Mouse (Mus musculus) hindbrain, embryonic 15.5 days (tissue): ENCODE measurements at regions not wholly inside any gene's neighbourhood (a gene's known extent, or its start where the extent isn't known, plus 50 kb on each side); places are given as distances from the start of the nearest gene placed in this dataset.

Source experiments
- ATAC-seq: fragments of 200-750 bp; cut with Nextera tagmentation; 2 replicates; pipeline ENCODE4 v1.8.0; 2017; ENCODE audit warnings: low read depth, moderate number of reproducible peaks, moderate TSS enrichment; ENCODE audit not compliant: low FRiP score
- H3K27ac ChIP-seq: fragments of 300-500 bp; sonication (generic); replicated peaks from 2 replicates; pipeline ENCODE4 v1.5.1; 2015; ENCODE audit warnings: mild to moderate bottlenecking, inconsistent platforms
- H3K27me3 ChIP-seq: fragments of 300-500 bp; sonication (generic); 2 replicates; pipeline ENCODE4 v1.6.1; 2015; ENCODE audit warnings: control low read depth, inconsistent platforms
- H3K36me3 ChIP-seq: fragments of 300-500 bp; sonication (generic); 2 replicates; pipeline ENCODE4 v1.6.1; 2015; ENCODE audit warnings: control low read depth, inconsistent platforms
- H3K4me1 ChIP-seq: fragments of 300-500 bp; sonication (generic); replicated peaks from 2 replicates; pipeline ENCODE4 v1.6.1; 2015; ENCODE audit warnings: control low read depth, inconsistent platforms
- H3K4me2 ChIP-seq: fragments of 300-500 bp; sonication (generic); 2 replicates; pipeline ENCODE4 v1.6.1; 2015; ENCODE audit warnings: moderate library complexity, mild to moderate bottlenecking, inconsistent platforms
- H3K4me3 ChIP-seq: fragments of 300-500 bp; sonication (generic); 2 replicates; pipeline ENCODE4 v1.5.1; 2015; ENCODE audit warnings: mild to moderate bottlenecking, inconsistent platforms
- H3K9ac ChIP-seq: fragments of 300-500 bp; sonication (generic); 2 replicates; pipeline ENCODE4 v1.6.1; 2015; ENCODE audit warnings: inconsistent platforms
- H3K9me3 ChIP-seq: fragments of 300-500 bp; sonication (generic); 2 replicates; pipeline ENCODE4 v1.6.1; 2016; ENCODE audit warnings: control low read depth, inconsistent platforms
- WGBS: fragments of 180-500 bp; shearing (Covaris S2); methylation state at CpG from one replicate; pipeline ENCODE4 v1.1.7; 2015; 5-methylcytosine and 5-hydroxymethylcytosine counted together

- H3K9ac ChIP-seq, result no peak overlapping the region
- H3K4me1 ChIP-seq, result no peaks in the 10 kb centered on the region
- no peaks in the 10 kb centered on the region for H3K36me3 ChIP-seq
- no peak overlapping the region for H3K4me2 ChIP-seq
- H3K27me3 ChIP-seq, result no peaks in the 10 kb centered on the region
- no peak overlapping the region for H3K4me3 ChIP-seq
- no peak for ATAC-seq
- no peaks in the 10 kb centered on the region for H3K9me3 ChIP-seq
- no peak overlapping the region for H3K27ac ChIP-seq
These were observed 797.1 kb upstream of the Slit2 start for GRCm38 (mm10) chr5:47185868-47186267.

DNA sequence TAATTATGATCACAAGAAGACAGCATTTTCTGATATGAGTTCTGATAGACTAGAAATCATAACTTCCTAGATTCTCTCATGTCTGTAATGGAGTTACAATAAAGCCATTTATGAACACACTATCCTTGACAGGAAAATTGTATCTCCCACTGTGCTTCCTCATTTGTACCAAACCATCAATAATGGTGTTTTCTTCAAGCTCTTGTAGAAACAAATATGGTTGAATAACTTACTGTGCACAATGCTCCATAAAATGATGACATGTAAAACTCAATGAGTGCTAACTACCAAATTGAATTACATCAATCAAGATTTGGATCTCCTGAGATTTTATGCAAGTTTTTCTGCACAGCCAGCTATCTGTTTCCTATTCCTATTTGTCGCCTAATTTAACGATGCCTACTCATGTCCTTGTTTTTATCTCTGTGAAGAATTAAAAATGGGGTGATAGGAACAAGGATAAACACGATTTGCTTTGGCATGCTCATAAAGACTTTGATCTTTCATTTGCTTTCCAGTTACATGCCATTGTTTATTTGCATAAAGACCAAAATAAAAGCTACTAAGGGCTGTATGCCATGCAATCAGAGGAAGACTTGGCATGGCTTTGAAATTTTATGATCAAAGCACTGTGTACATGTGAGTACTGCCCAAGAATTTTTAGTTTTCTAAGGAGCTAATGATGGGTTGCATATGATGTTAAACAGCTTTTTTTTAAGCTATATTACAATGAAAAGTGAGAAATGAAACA lies 780.6 kb upstream of the Slit2 start:
- H3K4me2 ChIP-seq, result no peak overlapping the region
- no peak overlapping the region for H3K9ac ChIP-seq
- 73% methylated on average over 3 of the region's 3 CpGs for WGBS
- H3K36me3 ChIP-seq, result no peaks in the 10 kb centered on the region
- H3K27ac ChIP-seq, result no peak overlapping the region
- H3K9me3 ChIP-seq, result no peaks in the 10 kb centered on the region
- H3K4me1 ChIP-seq, result no peaks in the 10 kb centered on the region
- no peaks in the 10 kb centered on the region for H3K27me3 ChIP-seq
- ATAC-seq, result no peak
- no peak overlapping the region for H3K4me3 ChIP-seq

GRCm38 (mm10) chr5:47202915-47203296 lies 780.0 kb upstream of the Slit2 start:
- Histone ChIP-seq H3K4me1 (no peaks in the 10 kb centered on the region), H3K27ac (no peak overlapping the region), H3K9ac (no peak overlapping the region), H3K4me2 (no peak overlapping the region), H3K36me3 (no peaks in the 10 kb centered on the region), H3K4me3 (no peak overlapping the region), H3K27me3 (no peaks in the 10 kb centered on the region), H3K9me3 (no peaks in the 10 kb centered on the region)
- WGBS, result 87% methylated on average over 1 of the region's 1 CpGs
- no peak for ATAC-seq

DNA sequence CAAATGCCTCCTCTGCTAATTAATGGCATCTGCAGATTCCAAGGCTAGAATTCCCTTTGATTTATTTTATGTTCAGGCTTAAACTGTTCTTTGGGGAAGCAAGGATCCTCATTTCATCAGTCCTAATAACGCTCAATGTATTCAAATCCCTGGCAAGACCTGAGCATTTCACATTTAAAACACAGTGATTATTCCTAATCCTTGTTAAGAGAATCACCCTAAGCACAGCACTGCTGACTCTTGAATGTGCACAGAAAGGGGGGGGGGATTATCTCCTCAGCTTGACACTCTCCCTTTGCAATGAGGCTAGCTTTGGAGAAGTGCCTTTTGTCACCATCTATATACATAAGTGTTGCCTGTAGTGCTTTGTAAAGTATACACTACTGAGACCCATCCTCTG lies 772.4 kb upstream of the Slit2 start:
- no peaks in the 10 kb centered on the region for H3K36me3 ChIP-seq
- WGBS, result 44% methylated on average over 1 of the region's 1 CpGs
- H3K27me3 ChIP-seq, result no peaks in the 10 kb centered on the region
- H3K9me3 ChIP-seq, result no peaks in the 10 kb centered on the region
- no peak overlapping the region for H3K9ac ChIP-seq
- no peaks in the 10 kb centered on the region for H3K4me1 ChIP-seq
- H3K4me2 ChIP-seq, result no peak overlapping the region
- ATAC-seq, result no peak
- no peak overlapping the region for H3K4me3 ChIP-seq
- no peak overlapping the region for H3K27ac ChIP-seq

DNA sequence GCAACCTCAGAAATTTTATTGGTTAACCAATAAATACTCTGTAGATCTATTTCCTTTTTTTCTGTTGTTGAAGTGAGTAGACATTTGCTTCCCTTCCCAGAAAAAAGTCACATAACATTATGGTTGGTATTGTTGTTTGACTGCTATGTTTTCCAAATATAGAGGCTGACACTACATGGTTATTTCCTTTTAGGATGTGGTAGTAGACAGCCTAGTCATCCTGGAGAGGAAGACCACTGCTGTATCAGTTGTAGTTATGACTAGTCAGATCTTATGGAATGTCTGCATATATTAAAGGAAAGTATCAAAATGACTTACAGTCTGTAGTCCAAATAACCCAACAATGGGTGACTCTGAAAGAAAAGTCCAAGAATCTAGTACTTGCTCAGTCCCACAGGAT lies 767.5 kb upstream of the Slit2 start:
- no peaks in the 10 kb centered on the region for H3K9me3 ChIP-seq
- H3K27ac ChIP-seq, result no peak overlapping the region
- no peak overlapping the region for H3K4me3 ChIP-seq
- H3K27me3 ChIP-seq, result no peaks in the 10 kb centered on the region
- no peak overlapping the region for H3K9ac ChIP-seq
- H3K4me1 ChIP-seq, result no peaks in the 10 kb centered on the region
- no peak overlapping the region for H3K4me2 ChIP-seq
- no peak for ATAC-seq
- no peaks in the 10 kb centered on the region for H3K36me3 ChIP-seq

DNA sequence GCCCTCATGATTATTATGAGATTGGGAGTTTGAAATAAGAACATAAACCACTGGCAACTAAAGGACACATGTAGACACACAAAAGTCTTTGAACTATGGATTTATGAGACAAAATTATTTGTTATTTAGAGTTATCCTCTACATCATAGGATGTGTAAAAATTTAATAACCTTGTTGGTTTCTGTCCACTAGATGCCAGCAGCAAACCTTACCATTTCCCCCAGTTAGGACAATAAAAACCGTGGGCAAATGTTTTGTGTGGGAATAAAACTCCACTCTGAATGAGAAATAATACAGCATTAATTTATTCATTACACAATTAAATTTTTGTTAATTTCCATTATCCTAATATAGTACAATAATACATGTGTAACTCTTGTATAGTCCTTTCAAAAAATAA lies 757.7 kb upstream of the Slit2 start:
- H3K27me3 ChIP-seq, result no peaks in the 10 kb centered on the region

DNA sequence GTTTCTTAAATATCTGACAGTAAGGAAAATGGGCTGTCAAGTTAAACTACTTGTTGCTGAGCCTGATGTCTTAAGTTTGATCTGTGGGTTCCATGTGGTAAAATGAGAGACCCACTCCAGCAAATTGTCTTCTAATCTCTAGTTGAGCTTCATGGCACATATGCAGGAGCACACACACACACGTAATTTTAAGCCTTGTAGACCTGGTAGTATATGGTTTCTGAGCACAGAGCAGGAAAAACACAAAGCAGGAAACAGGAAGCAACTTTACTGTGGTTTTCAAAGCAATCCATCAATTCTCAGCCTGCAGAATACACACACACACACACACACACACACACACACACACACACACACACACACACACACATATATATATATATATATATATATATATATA lies 746.8 kb upstream of the Slit2 start:
- Histone ChIP-seq H3K4me2 (no peak overlapping the region), H3K9ac (no peak overlapping the region), H3K27ac (no peak overlapping the region), H3K4me1 (no peaks in the 10 kb centered on the region), H3K36me3 (no peaks in the 10 kb centered on the region), H3K27me3 (no peaks in the 10 kb centered on the region), H3K4me3 (no peak overlapping the region), H3K9me3 (no peaks in the 10 kb centered on the region)
- no peak for ATAC-seq
- WGBS, result 66% methylated on average over 1 of the region's 1 CpGs

More for the DNA sequence above, 757.7 kb upstream of the Slit2 start:
- no peaks in the 10 kb centered on the region for H3K4me1 ChIP-seq
- WGBS, result 75% methylated on average over 1 of the region's 1 CpGs
- no peak overlapping the region for H3K4me3 ChIP-seq
- H3K27ac ChIP-seq, result no peak overlapping the region
- H3K9ac ChIP-seq, result no peak overlapping the region
- H3K9me3 ChIP-seq, result no peaks in the 10 kb centered on the region
- no peaks in the 10 kb centered on the region for H3K36me3 ChIP-seq
- ATAC-seq, result no peak
- no peak overlapping the region for H3K4me2 ChIP-seq

GRCm38 (mm10) chr5:47240060-47240459 lies 742.9 kb upstream of the Slit2 start:
- Histone ChIP-seq H3K36me3 (no peaks in the 10 kb centered on the region), H3K9me3 (no peaks in the 10 kb centered on the region), H3K27ac (no peak overlapping the region), H3K4me2 (no peak overlapping the region), H3K4me1 (no peaks in the 10 kb centered on the region), H3K27me3 (no peaks in the 10 kb centered on the region), H3K9ac (no peak overlapping the region), H3K4me3 (no peak overlapping the region)
- WGBS, result 50% methylated on average over 2 of the region's 2 CpGs
- ATAC-seq, result no peak

- no peak overlapping the region for H3K27ac ChIP-seq
- no peaks in the 10 kb centered on the region for H3K36me3 ChIP-seq
- WGBS, result 71% methylated on average over 7 of the region's 7 CpGs
- H3K27me3 ChIP-seq, result no peaks in the 10 kb centered on the region
- no peaks in the 10 kb centered on the region for H3K4me1 ChIP-seq
- no peak overlapping the region for H3K4me3 ChIP-seq
- no peak overlapping the region for H3K9ac ChIP-seq
- no peak overlapping the region for H3K4me2 ChIP-seq
- no peaks in the 10 kb centered on the region for H3K9me3 ChIP-seq
- ATAC-seq, result no peak
These were observed 742.4 kb upstream of the Slit2 start for GRCm38 (mm10) chr5:47240586-47240985.

DNA sequence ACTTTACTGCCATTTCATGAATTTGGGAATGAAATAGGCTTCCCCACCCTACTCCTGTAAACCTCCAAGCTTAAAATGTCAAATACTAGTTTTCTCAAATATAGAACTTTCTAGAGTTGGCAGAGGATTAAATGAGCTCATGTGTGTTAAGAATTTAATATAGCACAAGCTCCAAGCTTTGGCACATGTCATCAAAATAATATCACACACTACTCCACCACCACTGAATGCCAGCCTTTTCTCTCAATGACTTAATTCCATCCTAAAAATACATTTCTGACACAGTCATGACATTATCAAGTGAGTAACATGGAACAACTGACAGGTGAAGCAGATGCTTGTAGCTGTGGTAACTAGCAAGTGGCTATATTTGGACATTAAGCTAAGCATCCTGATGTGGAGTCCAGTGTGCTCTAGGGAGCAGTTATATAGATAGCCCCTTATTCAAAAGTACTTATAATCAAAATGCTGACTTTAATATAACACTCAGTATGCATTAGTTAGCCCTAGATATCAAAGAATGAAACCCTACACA lies 728.0 kb upstream of the Slit2 start:
- H3K36me3 ChIP-seq, result no peaks in the 10 kb centered on the region
- H3K27me3 ChIP-seq, result no peaks in the 10 kb centered on the region
- H3K4me2 ChIP-seq, result no peak overlapping the region
- no peak for ATAC-seq
- H3K4me3 ChIP-seq, result no peak overlapping the region
- no peaks in the 10 kb centered on the region for H3K4me1 ChIP-seq
- H3K9ac ChIP-seq, result no peak overlapping the region
- H3K9me3 ChIP-seq, result no peaks in the 10 kb centered on the region
- H3K27ac ChIP-seq, result no peak overlapping the region

DNA sequence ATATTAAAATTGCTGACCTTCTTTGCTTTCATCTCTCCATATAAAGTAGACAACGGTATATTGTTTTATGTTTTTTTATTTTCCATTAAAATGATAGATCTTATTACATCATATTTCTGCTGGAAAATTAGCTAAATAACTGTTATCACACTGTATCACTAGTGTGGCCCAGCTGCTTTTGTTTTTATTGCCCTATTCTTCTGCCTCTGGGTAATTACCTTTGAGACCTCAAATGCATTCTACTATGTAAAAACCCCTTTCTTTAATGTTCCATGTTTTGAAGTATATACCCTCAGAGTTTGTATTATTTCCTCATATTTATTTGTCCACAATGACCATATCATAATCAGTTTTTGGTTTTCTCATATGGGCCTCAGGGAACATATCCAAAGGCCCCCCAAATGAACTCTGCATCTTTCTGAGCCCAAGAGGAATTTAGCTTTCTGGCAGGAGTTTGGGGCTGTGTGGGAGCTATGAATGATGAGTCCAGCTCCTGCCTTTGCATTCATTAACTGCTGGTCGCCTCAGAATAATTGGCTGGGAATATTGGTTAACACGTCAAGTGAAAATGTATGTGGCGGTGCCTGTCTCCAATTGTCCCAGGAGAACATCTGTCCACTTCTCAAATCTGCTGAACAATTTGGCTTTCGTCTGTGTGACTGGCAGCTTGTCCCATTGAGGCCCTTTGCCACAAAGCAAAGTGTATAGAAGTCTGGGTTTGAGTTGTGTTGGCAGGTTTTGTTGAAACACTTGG lies 721.1 kb upstream of the Slit2 start:
- WGBS, result 30% methylated on average over 5 of the region's 5 CpGs
- no peaks in the 10 kb centered on the region for H3K9me3 ChIP-seq
- ATAC-seq, result peak; percentile 56; the same call in 1 of the 2 replicates

DNA sequence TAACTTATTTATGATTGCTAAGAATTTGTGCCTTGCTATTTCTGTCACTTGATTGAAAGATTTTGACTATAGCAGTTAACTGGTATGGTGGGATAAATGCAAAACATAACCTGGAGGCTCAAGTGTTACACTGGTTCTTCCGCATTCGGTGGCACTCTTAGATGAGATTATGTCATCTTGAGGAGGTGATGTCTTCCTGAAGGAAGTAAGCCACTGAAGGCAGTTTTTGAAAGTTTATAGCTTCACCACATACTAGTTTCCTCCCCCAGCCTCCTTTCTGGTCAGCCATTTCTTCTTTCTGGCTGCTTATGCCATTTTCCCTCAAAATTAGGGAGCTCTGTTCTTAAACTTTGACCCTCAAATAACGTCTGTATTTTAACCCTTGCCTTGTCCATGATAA lies 710.3 kb upstream of the Slit2 start:
- Histone ChIP-seq H3K9me3 (no peaks in the 10 kb centered on the region), H3K9ac (no peak overlapping the region), H3K4me3 (no peak overlapping the region), H3K27ac (no peak overlapping the region), H3K4me2 (no peak overlapping the region), H3K27me3 (no peaks in the 10 kb centered on the region), H3K36me3 (no peaks in the 10 kb centered on the region), H3K4me1 (no peaks in the 10 kb centered on the region)
- 85% methylated on average over 3 of the region's 3 CpGs for WGBS
- ATAC-seq, result no peak

More for the DNA sequence above, 721.1 kb upstream of the Slit2 start:
- Histone ChIP-seq H3K36me3 (no peaks in the 10 kb centered on the region), H3K27ac (no peak overlapping the region), H3K4me1 (no peaks in the 10 kb centered on the region), H3K4me2 (no peak overlapping the region), H3K4me3 (no peak overlapping the region), H3K27me3 (no peaks in the 10 kb centered on the region), H3K9ac (no peak overlapping the region)
